Mouse (Mus musculus): ENCODE measurements at regions not wholly inside any gene's neighbourhood (a gene's known extent, or its start where the extent isn't known, plus 50 kb on each side); places are given as distances from the start of the nearest gene placed in this dataset.

GRCm38 (mm10) chr7:40257733-40258376, 640.3 kb upstream of the Vstm2b start:
- DNase-seq (ENCODE audit: low spot score), result no peak

GRCm38 (mm10) chr7:40258377-40258739, 639.8 kb upstream of the Vstm2b start:
- DNase-seq (ENCODE audit: low spot score), result peak; percentile 30

GRCm38 (mm10) chr7:40273459-40274072, 624.6 kb upstream of the Vstm2b start:
- DNase-seq (ENCODE audit: low spot score), result peak; percentile 30

- DNase-seq (ENCODE audit: low spot score), result no peak
Observed at GRCm38 (mm10) chr7:40275078-40275477, 623.0 kb upstream of the Vstm2b start.

- no peak for DNase-seq (ENCODE audit: low spot score)
Observed at GRCm38 (mm10) chr7:40275658-40276057, 622.5 kb upstream of the Vstm2b start.

DNA sequence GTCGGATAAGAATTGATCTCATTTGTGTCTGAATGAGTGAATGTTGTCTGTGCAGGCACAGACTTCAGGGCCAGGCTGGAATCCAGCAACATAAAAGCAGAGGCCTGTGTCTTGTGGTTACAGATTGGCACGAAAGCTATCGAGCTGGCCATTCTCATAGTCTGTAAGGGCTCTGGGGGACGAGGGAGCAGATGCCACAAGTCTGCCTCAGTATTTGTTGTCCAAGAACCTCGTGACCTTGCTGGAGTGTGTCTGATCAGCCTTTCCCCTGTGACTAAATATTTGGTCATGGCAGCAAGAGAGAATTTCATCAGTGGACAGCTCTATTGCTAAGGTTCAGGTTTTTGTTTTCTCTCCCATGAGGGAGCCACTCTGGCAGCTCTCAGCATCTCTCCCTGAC, 622.0 kb upstream of the Vstm2b start:
- no peak for DNase-seq (ENCODE audit: low spot score)

GRCm38 (mm10) chr7:40290166-40290565, 608.0 kb upstream of the Vstm2b start:
- no peak for DNase-seq (ENCODE audit: low spot score)

DNA sequence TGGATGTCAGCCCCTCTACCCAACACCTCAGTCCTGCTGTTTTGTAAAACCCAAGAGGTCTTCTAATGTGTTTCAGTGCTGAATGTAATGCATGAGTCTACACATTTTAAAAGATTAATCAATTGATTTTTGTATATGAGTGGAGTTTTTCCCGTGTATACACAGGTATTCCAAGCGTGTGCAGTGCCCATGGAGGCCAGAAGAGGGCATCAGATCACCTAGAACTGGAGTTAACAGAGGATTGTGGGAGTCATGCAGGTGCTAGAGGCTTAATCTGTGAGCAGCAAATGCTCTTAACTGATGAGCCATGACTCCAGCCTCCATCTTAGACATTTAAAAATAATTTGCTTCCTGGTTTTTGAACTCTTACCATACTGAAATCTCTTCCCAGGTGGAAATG, 587.6 kb upstream of the Vstm2b start:
- DNase-seq (ENCODE audit: low spot score), result no peak

DNA sequence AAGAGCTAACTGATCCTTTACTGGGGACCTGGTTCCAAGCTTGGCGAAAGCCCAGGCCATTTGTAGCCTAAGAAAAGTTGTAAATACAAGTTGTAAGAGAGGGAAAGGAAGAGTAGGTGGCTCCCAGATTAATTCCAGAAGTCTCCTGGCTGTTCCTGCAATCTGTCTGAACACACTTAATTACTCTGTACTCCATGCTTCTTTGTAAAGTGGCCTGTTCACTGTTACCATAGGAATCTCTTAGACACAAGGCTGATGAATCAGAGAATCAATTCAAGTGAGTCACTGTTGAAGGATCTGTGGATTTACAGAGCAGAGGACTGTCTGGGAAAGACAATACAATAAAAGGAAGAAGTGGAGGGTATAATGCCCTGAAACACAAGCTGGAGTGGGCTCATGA, 577.0 kb upstream of the Vstm2b start:
- DNase-seq (ENCODE audit: low spot score), result no peak

DNA sequence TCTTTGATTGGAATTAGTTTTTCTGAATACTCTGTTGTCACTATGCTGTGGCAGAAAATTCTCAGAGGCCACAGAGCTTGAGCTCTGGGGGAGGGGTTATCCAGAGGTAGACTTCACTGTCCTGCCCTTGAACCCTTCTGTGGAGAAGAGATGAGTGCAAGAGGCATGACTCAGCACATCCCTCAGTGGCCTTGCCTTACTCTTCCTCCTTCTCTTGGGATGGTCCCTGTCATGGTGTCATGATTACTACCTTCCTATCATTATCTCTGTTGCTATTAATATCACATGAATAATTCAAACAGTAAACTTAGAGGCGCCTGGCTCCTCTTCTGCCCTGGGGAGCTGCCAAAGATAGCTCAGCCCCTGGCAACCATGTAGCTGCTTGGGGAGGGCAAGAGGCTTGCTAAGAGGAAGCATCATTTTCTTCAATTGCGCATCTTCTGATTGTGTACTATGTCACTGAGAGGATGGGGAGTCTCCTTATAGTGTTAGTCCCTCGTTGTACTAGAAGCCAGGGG, 572.9 kb upstream of the Vstm2b start:
- DNase-seq (ENCODE audit: low spot score), result no peak

DNA sequence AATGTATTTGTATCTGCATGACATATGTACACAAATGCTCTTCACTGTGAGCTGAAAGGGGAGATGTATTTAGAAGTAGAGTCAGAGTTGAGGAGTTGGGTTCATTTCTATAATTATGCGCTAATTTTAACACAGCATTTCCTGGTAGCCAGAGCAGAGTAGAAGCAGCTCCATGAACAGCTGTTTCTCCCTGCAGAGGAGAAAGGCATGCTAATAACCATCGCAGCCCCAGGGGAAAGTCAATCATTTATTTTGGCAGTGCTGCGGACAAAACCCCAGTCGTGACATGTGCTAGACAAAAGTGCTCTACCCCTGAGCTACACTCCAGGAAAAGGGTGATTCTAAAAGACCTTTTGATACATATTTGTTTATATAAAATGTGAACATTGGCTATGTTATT, 565.7 kb upstream of the Vstm2b start:
- no peak for DNase-seq (ENCODE audit: low spot score)

DNA sequence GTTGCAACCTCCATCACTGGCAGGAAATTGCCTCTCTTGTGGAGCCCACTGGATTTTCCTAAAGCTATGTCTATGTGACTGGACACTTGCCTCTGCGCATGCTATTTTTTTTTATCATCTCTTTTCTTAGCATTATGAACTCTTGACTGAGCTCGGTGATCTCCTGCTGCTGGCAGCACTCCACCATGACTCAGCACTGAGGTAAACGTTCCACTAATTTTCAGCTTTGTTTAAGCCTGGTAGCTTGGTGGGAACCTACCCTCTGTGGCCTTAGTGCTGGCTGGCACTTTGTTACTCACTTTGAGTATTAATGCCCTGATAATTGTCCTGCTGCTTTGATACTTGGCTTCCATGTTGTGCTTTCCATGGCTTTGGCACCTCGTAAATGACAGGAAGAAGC, 545.8 kb upstream of the Vstm2b start:
- DNase-seq (ENCODE audit: low spot score), result no peak

DNA sequence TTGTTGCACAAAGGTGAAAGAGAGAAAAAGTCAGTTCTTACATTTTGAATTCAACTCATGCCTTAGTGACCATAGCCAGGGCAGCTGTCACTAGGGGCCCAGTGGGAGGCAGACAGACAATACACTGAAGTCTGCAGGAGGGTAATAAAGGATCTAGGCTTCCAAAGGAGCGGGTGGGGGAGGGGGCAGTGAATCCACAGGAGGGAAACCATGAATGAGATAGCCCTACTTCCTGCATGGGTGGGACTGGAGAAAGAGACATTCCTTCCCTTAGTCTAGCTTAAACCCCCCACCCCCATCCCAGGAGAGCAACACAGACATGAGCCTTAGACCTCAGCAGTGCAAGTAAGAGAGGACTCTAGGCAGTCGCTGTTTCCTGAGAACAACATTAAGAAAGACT, 535.4 kb upstream of the Vstm2b start:
- DNase-seq (ENCODE audit: low spot score), result no peak

GRCm38 (mm10) chr7:40372713-40373112, 525.4 kb upstream of the Vstm2b start:
- DNase-seq (ENCODE audit: low spot score), result no peak

DNA sequence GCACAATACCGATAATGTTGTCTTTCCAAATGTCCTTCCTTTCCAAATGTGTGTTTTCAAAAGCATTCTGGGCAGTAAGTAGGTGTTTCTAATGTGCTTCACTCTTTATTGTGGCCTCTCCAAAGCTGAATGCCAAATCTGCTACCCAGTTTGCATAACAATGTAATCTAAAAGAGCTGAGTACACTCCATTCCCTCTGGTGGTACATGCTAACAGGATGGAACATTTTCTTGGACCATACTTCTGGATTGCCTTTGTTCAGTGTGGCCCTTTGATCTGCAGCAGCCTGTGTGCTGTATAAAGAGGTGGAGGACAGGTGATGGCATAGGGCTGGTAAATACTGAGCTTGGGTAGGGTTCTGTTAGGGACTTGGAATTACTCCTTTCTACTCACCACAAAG, 520.3 kb upstream of the Vstm2b start:
- no peak for DNase-seq (ENCODE audit: low spot score)

DNA sequence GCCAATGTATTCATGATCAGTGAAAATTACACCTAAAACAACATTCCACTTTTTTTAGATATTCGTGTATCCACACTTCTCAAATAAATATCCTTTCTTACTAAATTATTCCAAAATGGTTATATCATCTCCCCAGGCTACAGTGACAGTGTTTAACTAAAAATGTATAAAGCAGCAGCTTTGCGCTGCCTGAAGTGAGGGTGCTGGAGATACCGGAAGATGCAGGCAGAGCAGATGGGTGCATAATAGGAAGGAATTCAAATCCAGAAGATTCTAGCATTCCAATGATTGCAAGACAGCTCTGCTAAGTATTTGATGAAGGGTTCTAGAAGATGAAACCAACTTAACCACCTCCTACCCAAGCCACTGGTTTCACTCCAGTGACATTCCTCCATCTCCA, 516.9 kb upstream of the Vstm2b start:
- no peak for DNase-seq (ENCODE audit: low spot score)

DNA sequence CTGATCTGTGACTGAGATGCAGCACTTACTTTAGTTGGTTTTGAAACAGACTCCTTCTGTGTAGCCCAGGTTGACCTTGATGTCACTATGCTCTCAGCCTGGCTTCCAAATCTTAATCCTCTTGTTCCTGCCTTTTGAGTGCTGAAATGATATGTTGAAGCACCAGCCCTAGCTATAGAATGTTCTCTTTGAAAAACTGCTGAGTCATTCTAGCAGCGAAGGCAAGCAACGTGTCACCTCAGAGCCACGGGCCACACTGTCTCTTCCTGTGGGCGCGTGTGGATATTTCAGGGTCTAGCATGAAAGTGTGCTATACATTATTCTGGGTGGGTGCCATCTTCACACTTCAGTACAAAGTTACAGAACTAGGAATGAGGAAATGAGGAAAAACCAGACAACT, 510.0 kb upstream of the Vstm2b start:
- DNase-seq (ENCODE audit: low spot score), result no peak

DNA sequence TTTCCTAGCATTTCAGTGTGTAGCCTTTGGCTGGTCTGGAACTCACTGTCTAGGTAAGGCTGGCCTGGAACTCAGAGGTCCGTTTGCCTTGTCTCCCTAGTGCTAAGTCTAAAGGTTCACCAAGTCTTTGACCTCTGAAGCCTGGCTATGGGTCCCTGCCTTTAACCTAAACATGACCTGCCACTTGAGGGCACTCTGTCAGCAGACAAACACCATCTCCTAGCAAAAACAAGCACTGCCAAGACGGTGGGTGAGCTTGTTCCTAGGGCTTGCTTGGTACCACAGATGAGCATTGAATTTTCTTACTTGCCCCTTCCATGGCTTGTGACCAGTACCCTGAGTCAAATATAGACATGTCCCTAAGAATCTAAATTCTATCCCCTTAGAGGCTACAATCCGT, 508.3 kb upstream of the Vstm2b start:
- DNase-seq (ENCODE audit: low spot score), result no peak

- no peak for DNase-seq (ENCODE audit: low spot score)
Observed at GRCm38 (mm10) chr7:40390927-40391326, 507.2 kb upstream of the Vstm2b start.

DNA sequence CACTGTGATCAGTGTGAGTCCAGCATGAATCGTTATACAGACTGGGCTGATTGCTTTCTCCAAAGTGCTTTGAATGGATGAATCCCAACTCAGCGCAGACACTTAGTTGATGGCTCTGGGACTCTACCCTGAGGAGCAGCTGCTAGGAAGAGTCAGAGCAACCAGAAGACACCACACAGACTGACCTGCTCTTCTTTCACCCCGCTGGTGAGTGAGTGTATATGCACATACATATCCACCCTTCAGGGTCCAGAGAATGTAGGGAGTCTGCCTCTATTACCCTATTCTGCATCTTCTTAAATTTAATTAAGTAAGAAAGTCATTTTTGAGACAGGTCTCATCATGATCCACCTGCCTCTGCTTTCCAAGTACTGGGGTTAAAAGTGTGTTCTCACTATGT, 506.5 kb upstream of the Vstm2b start:
- no peak for DNase-seq (ENCODE audit: low spot score)

DNA sequence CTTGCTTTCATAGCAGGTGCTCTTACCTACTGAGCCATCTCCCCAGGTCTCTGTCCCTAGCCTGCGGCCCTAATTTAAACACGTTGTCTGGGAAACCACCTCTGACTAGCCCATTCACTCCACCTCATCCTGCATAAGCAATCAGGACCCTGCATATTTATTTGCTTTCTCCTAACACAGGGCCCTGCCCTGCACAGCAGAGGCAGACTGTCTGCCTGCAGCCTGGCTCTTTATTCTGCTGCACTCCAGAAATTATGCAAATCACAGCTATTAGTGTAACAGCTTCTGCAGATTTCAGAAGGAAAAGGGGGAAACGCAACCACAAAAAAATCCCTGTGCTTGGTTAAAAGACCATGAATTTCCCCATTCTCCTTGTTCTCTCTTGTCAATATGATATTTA, 505.9 kb upstream of the Vstm2b start:
- DNase-seq (ENCODE audit: low spot score), result no peak

DNA sequence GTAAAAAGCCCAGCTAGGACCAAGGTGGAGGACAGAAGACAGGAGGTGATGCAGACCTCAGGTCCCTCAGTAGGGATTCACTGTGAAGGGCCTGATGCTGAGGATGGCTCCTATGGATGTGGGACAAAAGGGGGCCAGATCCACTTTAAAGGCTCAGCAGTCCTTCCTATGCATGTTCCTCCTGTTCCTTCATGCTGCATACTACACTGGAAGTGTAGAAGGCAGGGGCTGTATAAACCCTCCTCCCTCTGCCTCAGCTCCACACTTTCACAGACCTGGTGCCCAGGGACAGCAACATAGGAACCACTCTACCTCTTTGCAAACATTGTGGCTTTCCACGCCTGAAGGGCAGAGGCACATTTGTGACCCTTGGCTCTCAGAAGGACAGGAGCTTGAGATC, 505.4 kb upstream of the Vstm2b start:
- DNase-seq (ENCODE audit: low spot score), result no peak

- DNase-seq (ENCODE audit: low spot score), result no peak
Observed at GRCm38 (mm10) chr7:40398266-40398665, 499.9 kb upstream of the Vstm2b start.

GRCm38 (mm10) chr7:40419332-40419731, 478.8 kb upstream of the Vstm2b start:
- DNase-seq (ENCODE audit: low spot score), result no peak

All from ovary, postnatal 10 days (tissue).